Mouse (Mus musculus): Measurements from ENCODE around the gene Itgal.

DNA sequence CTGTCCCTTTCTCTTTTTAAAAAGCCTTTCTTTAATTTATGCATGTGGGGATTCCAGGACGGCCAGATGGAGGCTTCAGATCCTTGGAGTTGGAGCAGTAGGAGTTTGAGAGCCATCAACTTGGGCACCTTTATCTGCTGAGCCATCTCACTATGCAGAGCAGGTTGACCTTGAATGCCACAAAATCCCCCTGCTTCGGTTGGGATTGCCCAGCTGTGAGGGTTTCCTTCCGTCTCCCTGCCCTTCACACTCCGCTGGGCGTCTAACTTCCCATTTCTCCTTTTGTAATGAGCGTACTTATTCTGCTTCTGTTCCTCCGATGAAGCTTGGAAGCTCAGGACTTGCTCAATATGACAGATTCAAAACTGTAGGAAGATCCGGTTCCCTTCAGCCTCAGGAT, 5.9 kb upstream of the Itgal start:
- TF ChIP-seq EP300 (IDR thresholded peaks at IDR 0.05) (no peak), CTCF (IDR thresholded peaks at IDR 0.05) (no peak)

Data from lung, postnatal 0 days (tissue).